Mouse (Mus musculus) cerebellum, adult 2 months (tissue): ENCODE measurements around the gene Creld1. TPM values are rescaled to one million over a fixed set of nuclear protein-coding genes. Genes with fewer than 3 reads are reported as not detected.

Source experiments
- DNase-seq, 2 experiments: peaks; one replicate each; pipeline ENCODE4 v3.0.0; 2021
- H3K27ac ChIP-seq: fragments of 200-500 bp; 2 replicates; pipeline ENCODE4 v1.5.1; 2012; ENCODE audit warnings: low read length, control low read depth, inconsistent platforms; ENCODE audit not compliant: insufficient read depth
- H3K27me3 ChIP-seq: fragments of 200-500 bp; 2 replicates; pipeline ENCODE4 v1.6.1; 2012; ENCODE audit warnings: inconsistent platforms, mild to moderate bottlenecking, low read length, moderate library complexity; ENCODE audit not compliant: control insufficient read depth, insufficient read depth
- H3K4me1 ChIP-seq: fragments of 200-500 bp; 2 replicates; pipeline ENCODE4 v1.6.1; 2011; ENCODE audit warnings: low read length; ENCODE audit not compliant: control insufficient read depth, insufficient read depth
- H3K4me3 ChIP-seq: fragments of 200-500 bp; replicated peaks from 2 replicates; pipeline ENCODE3; 2011; ENCODE audit warnings: mild to moderate bottlenecking, low read depth, low read length, control low read depth; ENCODE audit not compliant: insufficient read depth
- CTCF ChIP-seq: fragments of 200-500 bp; IDR thresholded peaks from 2 replicates; pipeline ENCODE4 v1.5.1; 2011; ENCODE audit warnings: low read depth, mild to moderate bottlenecking, control low read depth, low read length, moderate library complexity, borderline replicate concordance; ENCODE audit not compliant: insufficient read depth
- POLR2A ChIP-seq: fragments of 200-500 bp; IDR thresholded peaks from 2 replicates; pipeline ENCODE4 v1.6.1; 2011; ENCODE audit warnings: low read length, control low read depth, borderline replicate concordance; ENCODE audit not compliant: insufficient read depth
- WGBS: fragments of 180-500 bp; shearing (Covaris S2); methylation state at CpG from one replicate; pipeline ENCODE4 v1.1.7; 2018; 5-methylcytosine and 5-hydroxymethylcytosine counted together
- polyA plus RNA-seq: library from polyadenylated mRNA; depleted of rRNA; stranded (reverse); fragments of >200 nt; gene quantifications from 2 replicates; pipeline ENCODE4 v1.2.3, GENCODE M21; 2012

The Creld1 gene
- polyA plus RNA-seq, 1 experiment = 57.4 TPM

DNA sequence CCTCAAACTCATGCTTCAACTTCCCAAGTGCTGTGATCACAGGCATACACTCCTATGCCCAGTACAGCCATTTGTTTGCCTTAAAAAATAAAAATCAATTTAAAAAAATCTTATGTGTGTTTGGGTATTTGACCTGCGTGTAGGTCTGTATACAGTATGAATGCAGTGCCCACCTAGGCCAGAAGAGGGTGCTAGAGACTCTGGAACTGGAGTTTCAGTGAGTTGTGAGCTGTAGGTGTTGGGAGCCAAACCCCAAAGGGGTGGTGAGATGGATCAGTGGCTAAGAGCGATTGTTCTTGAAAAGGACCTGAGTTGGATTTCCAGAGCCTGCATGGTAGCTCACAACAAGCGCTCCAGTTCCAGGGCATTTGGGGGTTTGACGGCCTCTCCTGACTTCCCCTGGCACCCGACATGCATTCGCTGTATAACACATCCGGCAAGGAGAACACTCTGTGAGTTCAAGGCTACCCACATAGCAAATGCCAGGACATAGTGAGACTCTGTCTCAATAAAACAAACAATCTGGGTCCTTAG lies 41.9 kb upstream of the Creld1 start:
- TF ChIP-seq CTCF (peak; percentile 86), POLR2A (no peak)
- no peak overlapping the region for H3K4me3 ChIP-seq
- peak; percentile 70 to 83 for DNase-seq
- H3K4me1 ChIP-seq = peaks cover 2% of the 10 kb centered on the region; the same call in 1 of the 2 replicates
- no peak overlapping the region for H3K27ac ChIP-seq
- H3K27me3 ChIP-seq = no peaks in the 10 kb centered on the region
- 34% methylated on average over 7 of the region's 7 CpGs for WGBS

- H3K27ac ChIP-seq = peak overlapping the region; percentile 40; the same call in 1 of the 2 replicates
- DNase-seq = no peak
- 34% methylated on average over 9 of the region's 9 CpGs for WGBS
- TF ChIP-seq POLR2A (no peak), CTCF (no peak)
- H3K4me3 ChIP-seq = peak overlapping the region; percentile 65
- no peaks in the 10 kb centered on the region for H3K27me3 ChIP-seq
- peaks cover 4% of the 10 kb centered on the region; the same call in 1 of the 2 replicates for H3K4me1 ChIP-seq
These were observed 41.0 kb upstream of the Creld1 start for GRCm38 (mm10) chr6:113442087-113442441.

DNA sequence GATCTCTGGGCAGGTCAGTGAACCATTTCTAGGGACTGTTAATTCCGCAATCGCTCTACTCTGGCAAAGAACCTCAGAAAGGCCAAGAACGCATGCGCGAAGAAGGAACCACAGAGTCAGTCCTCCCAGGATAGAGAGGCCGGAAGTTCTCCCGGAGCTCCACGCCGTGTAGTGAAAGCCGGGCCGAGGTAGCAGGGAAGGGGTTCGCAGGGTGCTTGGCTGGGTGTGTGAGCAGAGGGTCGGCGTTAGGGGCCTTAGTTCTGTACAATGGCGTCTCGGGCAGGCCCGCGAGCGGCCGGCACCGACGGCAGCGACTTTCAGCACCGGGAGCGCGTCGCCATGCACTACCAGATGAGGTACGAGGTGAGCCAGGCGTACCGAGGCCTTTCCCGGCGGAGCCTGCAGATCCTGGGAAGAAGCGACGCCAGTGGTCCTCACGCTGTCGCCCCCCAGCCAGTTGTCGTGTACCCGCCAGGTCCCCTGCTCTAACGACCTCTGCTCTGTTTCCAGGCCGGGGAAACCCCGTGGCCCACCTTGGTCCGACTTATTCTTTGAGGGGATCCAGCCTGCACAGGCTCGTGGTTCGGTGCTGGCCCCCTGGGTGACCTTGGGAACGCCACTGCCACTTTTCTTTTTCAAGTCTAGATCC lies 40.5 kb upstream of the Creld1 start, which contains the start of gene Jagn1:
Gene Jagn1 (plus strand): TSS at position 128 of the 649 bp plus-strand sequence.
- TF ChIP-seq CTCF = no peak
- peak; percentile 74; the same call in 1 of the 2 replicates for TF ChIP-seq POLR2A
- Histone ChIP-seq H3K27me3 (no peaks in the 10 kb centered on the region), H3K27ac (peak within 1 kb of the TSS; percentile 40), H3K4me3 (peak within 1 kb of the TSS; percentile 65), H3K4me1 (peaks cover 7% of the 10 kb centered on the region; the same call in 1 of the 2 replicates)
- DNase-seq = peak; percentile 91 to 93
- WGBS = under 1% methylated on average over 45 of the region's 45 CpGs

DNA sequence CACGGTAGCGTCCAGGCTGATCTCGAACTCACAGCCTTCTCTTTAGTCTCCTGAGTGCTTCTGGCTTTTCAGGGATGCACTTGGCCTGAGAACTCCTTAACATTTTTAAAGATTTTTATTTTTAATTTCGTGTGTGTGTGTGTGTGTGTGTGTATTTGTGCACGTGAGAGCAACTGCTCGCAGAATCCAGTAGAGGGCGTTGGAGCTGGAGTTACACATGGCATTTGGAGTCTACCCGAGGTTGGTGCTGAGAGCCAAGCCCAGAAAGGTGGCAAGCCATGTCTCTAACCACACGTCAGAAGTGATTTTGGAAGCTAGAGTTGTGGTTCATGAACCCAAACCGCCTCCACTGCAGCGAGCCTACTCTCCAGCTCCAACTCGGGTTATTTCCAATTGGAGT lies 40.0 kb upstream of the Creld1 start:
- no peak for DNase-seq
- WGBS = 42% methylated on average over 12 of the region's 12 CpGs
- H3K27ac ChIP-seq = 0 out of 2 replicates have a peak overlapping the region, but pooled peaks have one; percentile 14
- H3K4me3 ChIP-seq = peak overlapping the region; percentile 65
- no peaks in the 10 kb centered on the region for H3K27me3 ChIP-seq
- H3K4me1 ChIP-seq = peaks cover 7% of the 10 kb centered on the region; the same call in 1 of the 2 replicates
- TF ChIP-seq CTCF = peak; percentile 2; the same call in 1 of the 2 replicates
- no peak for TF ChIP-seq POLR2A

DNA sequence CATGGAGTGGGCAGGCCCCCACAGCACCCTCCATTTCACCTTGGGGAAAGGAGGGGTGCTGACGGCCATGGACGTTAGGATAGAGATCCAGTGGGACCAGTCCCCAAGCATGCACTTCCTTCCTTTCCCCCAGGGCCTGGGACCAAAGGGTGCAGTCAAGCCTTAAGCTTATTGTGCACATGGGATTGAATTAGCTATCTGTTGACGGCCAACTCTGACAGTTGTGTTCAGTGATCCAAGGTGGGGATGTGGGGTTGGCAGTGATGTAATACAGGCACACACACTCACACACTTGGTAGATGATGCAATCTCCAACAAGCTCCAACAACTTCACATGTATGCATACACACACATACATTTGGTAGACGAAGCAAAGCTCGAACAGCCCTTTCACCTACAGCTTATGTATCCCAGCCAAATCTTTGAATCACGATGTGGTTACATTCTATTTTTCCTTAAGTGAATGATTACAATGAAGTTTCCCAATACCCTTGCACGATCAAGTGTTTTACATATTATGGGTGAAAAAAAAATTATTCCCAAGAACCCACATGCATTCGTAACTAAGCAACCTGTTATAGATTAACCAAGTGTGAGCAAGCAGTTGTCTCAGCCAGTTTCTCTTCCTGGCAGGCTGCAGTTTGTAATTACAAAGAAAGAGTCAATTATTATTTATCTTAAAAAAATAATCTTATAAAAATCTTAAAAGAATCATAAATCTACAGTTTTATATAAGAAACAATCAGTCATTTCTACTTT lies 38.7 kb upstream of the Creld1 start:
- Histone ChIP-seq H3K27me3 (no peaks in the 10 kb centered on the region), H3K4me1 (peaks cover 7% of the 10 kb centered on the region; the same call in 1 of the 2 replicates), H3K4me3 (no peak overlapping the region), H3K27ac (no peak overlapping the region)
- DNase-seq = no peak
- no peak for TF ChIP-seq POLR2A
- TF ChIP-seq CTCF = no peak
- WGBS = 62% methylated on average over 8 of the region's 8 CpGs

DNA sequence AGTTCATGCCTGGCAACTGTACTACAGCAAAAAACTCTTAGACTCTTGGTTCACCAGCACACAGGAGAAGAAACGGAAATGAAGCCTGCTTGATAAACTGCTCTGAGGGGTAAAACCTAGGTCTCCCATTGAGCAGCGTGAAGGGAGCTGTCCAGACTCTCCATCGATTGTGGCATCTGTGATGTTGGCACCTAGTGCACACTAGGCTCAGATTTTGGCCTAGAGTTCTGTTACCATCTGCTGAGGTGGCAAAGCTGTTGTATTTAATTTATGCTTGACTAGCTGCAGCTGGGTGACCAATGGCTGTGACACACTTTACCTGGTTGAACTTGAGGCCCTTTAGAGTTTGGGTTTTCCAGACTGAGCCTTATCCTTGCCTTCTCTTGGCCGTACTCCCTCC lies 35.5 kb upstream of the Creld1 start:
- no peak overlapping the region for H3K4me3 ChIP-seq
- H3K4me1 ChIP-seq = peaks cover 7% of the 10 kb centered on the region; the same call in 1 of the 2 replicates
- no peaks in the 10 kb centered on the region for H3K27me3 ChIP-seq
- TF ChIP-seq POLR2A = no peak
- TF ChIP-seq CTCF = no peak
- 11% methylated on average over 4 of the region's 4 CpGs for WGBS
- peak in 1 of 2 experiments; percentile 49 for DNase-seq
- no peak overlapping the region for H3K27ac ChIP-seq

GRCm38 (mm10) chr6:113451839-113452238 lies 31.3 kb upstream of the Creld1 start:
- no peak for DNase-seq
- no peak for TF ChIP-seq CTCF
- TF ChIP-seq POLR2A = no peak
- 8% methylated on average over 2 of the region's 2 CpGs for WGBS
- Histone ChIP-seq H3K27me3 (no peaks in the 10 kb centered on the region), H3K4me3 (no peak overlapping the region), H3K27ac (no peak overlapping the region), H3K4me1 (peaks cover 5% of the 10 kb centered on the region; the same call in 1 of the 2 replicates)

- no peak for DNase-seq
- no peak for TF ChIP-seq CTCF
- no peak for TF ChIP-seq POLR2A
- no peak overlapping the region for H3K27ac ChIP-seq
- H3K27me3 ChIP-seq = no peaks in the 10 kb centered on the region
- no peak overlapping the region for H3K4me3 ChIP-seq
- no peaks in the 10 kb centered on the region; the same call in 1 of the 2 replicates for H3K4me1 ChIP-seq
- WGBS = 77% methylated on average over 5 of the region's 5 CpGs
These were observed 28.1 kb upstream of the Creld1 start for GRCm38 (mm10) chr6:113455007-113455406.
